Mouse (Mus musculus) forebrain, embryonic 14.5 days (tissue): Measurements from ENCODE around the gene Hoxa10. TPM values are rescaled to one million over a fixed set of nuclear protein-coding genes. Genes with fewer than 3 reads are reported as not detected.

Experiments used
- ATAC-seq: fragments of 200-750 bp; cut with Nextera tagmentation; 2 replicates; pipeline ENCODE4 v1.8.0; 2017; ENCODE audit warnings: mild to moderate bottlenecking, moderate library complexity
- DNase-seq: peaks from one replicate; pipeline ENCODE4 v3.0.0-alpha.2; 2015; ENCODE audit warnings: low spot score
- H3K27ac ChIP-seq: fragments of 300-500 bp; sonication (generic); 2 replicates; pipeline ENCODE4 v1.5.1; 2014; ENCODE audit warnings: low read depth, mild to moderate bottlenecking, control low read depth, low read length, moderate library complexity
- H3K27me3 ChIP-seq: fragments of 300-500 bp; sonication (generic); replicated peaks from 2 replicates; pipeline ENCODE4 v1.6.1; 2014; ENCODE audit warnings: low read length, control low read depth, mixed read lengths; ENCODE audit not compliant: control insufficient read depth, insufficient read depth
- H3K36me3 ChIP-seq: fragments of 300-500 bp; sonication (generic); 2 replicates; pipeline ENCODE4 v1.6.1; 2014; ENCODE audit warnings: low read length, control low read depth; ENCODE audit not compliant: control insufficient read depth, insufficient read depth
- H3K4me1 ChIP-seq: fragments of 300-500 bp; sonication (generic); 2 replicates; pipeline ENCODE4 v1.6.1; 2014; ENCODE audit warnings: antibody characterized with exemption, low read length, control low read depth; ENCODE audit not compliant: control insufficient read depth, insufficient read depth
- H3K4me2 ChIP-seq: fragments of 300-500 bp; sonication (generic); 2 replicates; pipeline ENCODE4 v1.6.1; 2014; ENCODE audit warnings: mild to moderate bottlenecking, control low read depth, low read length
- H3K4me3 ChIP-seq: fragments of 300-500 bp; sonication (generic); 2 replicates; pipeline ENCODE4 v1.5.1; 2014; ENCODE audit warnings: low read depth, low read length, control low read depth
- H3K9ac ChIP-seq: fragments of 300-500 bp; sonication (generic); 2 replicates; pipeline ENCODE4 v1.6.1; 2014; ENCODE audit warnings: mild to moderate bottlenecking, low read length, control low read depth, moderate library complexity
- H3K9me3 ChIP-seq: fragments of 300-500 bp; sonication (generic); replicated peaks from 2 replicates; pipeline ENCODE4 v1.6.1; 2016; ENCODE audit warnings: low read length, control low read depth, mixed read lengths; ENCODE audit not compliant: control insufficient read depth
- WGBS: fragments of 180-500 bp; shearing (Covaris S2); extraction: QIAGEN DNeasy Blood & Tissue Kit; methylation state at CpG from one replicate; pipeline ENCODE4 v1.1.7; 2014; 5-methylcytosine and 5-hydroxymethylcytosine counted together
- microRNA counts: library from miRNA; unstranded; fragments of <30 nt; microRNA quantifications from one replicate; lab custom pipeline; 2016
- microRNA-seq: library from miRNA; unstranded; fragments of <30 nt; microRNA quantifications from one replicate; pipeline ENCODE4, GENCODE M21; 2016
- polyA plus RNA-seq: library from polyadenylated mRNA; unstranded; fragments of >200 nt; fragmentation: Nextera tagmentation; extraction: Ambion mirVana; gene quantifications from 2 replicates; pipeline ENCODE4 v1.2.1, GENCODE M21; 2014

Gene Hoxa10
- polyA plus RNA-seq, 1 experiment from 2014 or later: not detected

DNA sequence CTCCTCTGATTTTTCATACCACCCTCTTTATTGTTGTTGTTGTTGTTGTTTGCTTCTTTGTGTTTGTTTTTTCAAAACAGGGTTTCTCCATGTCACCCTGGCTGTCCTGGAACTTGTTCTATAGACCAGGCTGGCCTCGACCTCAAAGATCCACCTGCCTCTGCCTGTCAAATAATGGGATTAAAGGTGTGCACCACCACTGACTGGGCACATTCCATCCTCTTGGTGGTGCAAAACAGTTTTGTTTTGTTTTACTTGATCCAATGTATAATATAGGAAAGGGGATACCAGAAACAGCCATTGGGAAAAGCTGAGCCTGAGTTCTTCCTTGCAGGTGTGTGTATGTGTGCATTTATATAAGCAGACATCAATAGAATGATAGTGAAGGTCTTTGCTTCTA is 54.2 kb downstream of the Hoxa10 start:
- Histone ChIP-seq H3K27me3 (peaks cover 99% of the 10 kb centered on the region), H3K4me2 (no peak overlapping the region), H3K4me1 (0 out of 2 replicates have a peak, but pooled peaks cover 3% of the 10 kb centered on the region), H3K9me3 (no peaks in the 10 kb centered on the region), H3K36me3 (no peaks in the 10 kb centered on the region), H3K27ac (no peak overlapping the region), H3K9ac (no peak overlapping the region), H3K4me3 (no peak overlapping the region)
- no peak for ATAC-seq
- WGBS: 7% methylated on average over 1 of the region's 1 CpGs
- no peak for DNase-seq

DNA sequence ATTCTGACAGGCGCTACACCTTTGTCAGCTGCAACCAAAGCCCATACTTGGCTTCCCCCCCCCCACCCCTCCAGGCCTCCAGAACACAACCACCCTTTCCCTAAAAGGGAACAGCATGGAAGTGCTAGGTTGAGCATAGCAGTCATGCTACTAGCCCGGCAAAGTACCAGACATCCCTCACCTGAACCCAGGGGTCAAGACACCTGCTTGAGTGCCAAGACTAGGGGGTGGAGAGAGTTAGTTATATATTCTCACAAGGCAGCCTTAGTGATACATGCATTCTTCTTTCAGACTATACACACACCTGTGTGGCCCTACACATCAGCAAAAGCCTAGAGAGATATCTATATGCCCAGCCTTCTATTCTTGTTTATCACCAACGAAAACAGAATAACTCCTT is 54.8 kb downstream of the Hoxa10 start:
- H3K4me3 ChIP-seq: no peak overlapping the region
- H3K4me1 ChIP-seq: no peaks in the 10 kb centered on the region
- WGBS: 9% methylated on average over 3 of the region's 3 CpGs
- no peaks in the 10 kb centered on the region for H3K9me3 ChIP-seq
- no peak overlapping the region for H3K4me2 ChIP-seq
- ATAC-seq: no peak
- DNase-seq: no peak
- no peak overlapping the region for H3K9ac ChIP-seq
- no peak overlapping the region for H3K27ac ChIP-seq
- H3K36me3 ChIP-seq: no peaks in the 10 kb centered on the region
- H3K27me3 ChIP-seq: peaks cover 99% of the 10 kb centered on the region

DNA sequence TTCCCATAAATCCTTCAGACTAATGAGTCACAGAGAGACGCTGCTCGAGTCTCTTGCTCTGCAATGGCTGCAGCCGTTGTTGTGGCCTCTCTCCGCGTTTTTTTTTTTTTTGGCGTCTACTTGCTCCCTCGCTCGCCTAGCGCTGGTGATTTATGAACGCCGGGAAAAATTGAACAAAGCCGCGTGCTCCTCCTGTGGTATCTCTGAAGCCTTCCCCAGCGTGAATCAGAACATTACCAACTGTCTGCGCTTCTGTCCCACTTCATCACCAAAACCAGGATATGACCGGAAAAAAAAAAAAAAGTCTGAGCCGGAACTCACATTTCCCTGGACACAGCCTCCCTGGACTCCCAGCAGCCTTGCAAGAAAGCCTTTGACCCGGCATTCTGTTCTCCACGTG is 55.4 kb downstream of the Hoxa10 start:
- Histone ChIP-seq H3K4me2 (no peak overlapping the region), H3K4me3 (no peak overlapping the region), H3K4me1 (no peaks in the 10 kb centered on the region), H3K9me3 (no peaks in the 10 kb centered on the region), H3K27me3 (peaks cover 99% of the 10 kb centered on the region), H3K27ac (no peak overlapping the region), H3K9ac (no peak overlapping the region), H3K36me3 (no peaks in the 10 kb centered on the region)
- no peak for DNase-seq
- 1% methylated on average over 19 of the region's 19 CpGs for WGBS
- ATAC-seq: no peak

DNA sequence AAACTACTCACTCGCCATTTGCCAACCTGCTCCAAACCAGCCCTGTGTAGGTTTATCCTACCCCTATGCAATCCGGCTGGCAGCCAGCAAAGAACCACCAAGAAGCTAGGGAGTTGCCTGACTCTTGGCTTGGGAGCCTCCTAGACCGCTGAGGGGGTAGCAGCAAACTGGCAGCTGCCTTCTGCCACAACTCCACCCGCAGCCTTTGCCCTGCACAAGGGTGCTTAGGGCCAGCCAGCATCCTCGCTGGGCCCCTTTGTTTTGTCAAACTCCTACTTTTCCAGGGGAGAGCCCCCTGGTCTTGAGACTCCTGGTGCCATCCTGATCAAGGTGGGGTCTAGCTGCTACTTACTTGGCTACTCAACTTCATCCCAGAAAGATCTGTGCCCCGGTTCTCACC is 56.0 kb downstream of the Hoxa10 start:
- DNase-seq: no peak
- H3K4me2 ChIP-seq: no peak overlapping the region
- H3K4me1 ChIP-seq: no peaks in the 10 kb centered on the region
- ATAC-seq: no peak
- no peaks in the 10 kb centered on the region for H3K9me3 ChIP-seq
- H3K9ac ChIP-seq: no peak overlapping the region
- WGBS: under 1% methylated on average over 6 of the region's 6 CpGs
- no peak overlapping the region for H3K4me3 ChIP-seq
- no peaks in the 10 kb centered on the region for H3K36me3 ChIP-seq
- H3K27ac ChIP-seq: no peak overlapping the region
- H3K27me3 ChIP-seq: peaks cover 99% of the 10 kb centered on the region

DNA sequence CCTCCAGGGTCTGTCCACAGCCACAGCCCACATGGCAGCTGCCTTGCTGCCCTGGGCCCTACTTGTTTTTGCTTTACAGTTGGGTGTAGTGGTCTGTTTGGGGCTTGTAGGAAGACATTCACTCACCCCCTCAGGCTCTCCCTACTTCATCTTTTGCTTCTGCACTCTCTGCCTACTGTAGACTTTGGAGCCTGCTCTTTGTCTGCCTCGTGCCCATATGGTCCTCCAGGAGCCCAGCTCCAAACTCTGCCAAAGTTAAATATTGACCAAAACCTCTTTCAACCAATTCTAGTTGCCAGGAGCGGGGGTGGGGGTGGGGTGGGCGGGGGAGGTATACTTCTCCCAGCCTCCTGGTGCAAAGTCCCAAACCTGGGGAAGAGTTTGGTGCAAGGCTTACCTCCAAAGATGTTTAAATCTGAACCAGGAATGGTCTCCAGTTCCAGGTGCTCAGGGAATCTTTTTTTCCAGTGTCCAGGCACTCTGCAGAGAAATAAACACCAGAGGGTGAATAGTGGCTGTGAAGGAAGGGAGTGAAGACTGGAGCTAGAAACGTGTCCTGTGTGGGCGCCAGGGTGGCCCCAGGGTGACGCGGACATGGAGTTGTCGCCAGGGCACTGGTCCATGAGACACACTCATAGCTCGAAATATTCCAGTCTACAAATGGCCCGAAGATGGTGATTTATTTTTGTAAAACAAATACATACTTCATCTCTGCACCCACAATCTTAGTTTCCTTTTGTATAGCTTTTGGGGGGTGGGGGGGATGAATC is 57.2 kb downstream of the Hoxa10 start:
- Histone ChIP-seq H3K9me3 (no peaks in the 10 kb centered on the region), H3K27ac (no peak overlapping the region), H3K36me3 (no peaks in the 10 kb centered on the region), H3K4me3 (no peak overlapping the region), H3K27me3 (peaks cover 100% of the 10 kb centered on the region), H3K9ac (no peak overlapping the region), H3K4me1 (no peaks in the 10 kb centered on the region), H3K4me2 (no peak overlapping the region)
- no peak for ATAC-seq
- WGBS: 4% methylated on average over 10 of the region's 10 CpGs
- no peak for DNase-seq

DNA sequence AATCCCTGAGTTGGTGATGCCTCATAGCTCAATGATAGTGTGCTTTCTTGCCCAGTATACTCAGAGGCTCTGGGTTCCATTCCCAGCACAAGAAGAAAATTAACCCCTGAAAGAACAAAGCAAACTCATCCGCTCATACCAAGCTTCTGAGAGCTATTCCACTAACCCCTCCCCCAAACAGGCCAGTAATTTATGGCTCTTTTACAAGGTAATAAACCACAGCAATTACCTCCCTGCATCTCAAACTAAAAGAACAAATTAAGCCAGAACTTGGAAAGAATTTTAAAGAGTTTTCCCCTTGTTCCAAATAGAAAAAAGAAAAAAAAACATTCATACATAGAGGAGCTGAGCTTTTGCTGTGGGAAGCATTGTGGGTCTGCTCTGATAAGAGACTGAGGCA is 57.9 kb downstream of the Hoxa10 start:
- Histone ChIP-seq H3K4me2 (no peak overlapping the region), H3K4me3 (no peak overlapping the region), H3K27me3 (peaks cover 100% of the 10 kb centered on the region), H3K9ac (no peak overlapping the region), H3K9me3 (no peaks in the 10 kb centered on the region), H3K36me3 (no peaks in the 10 kb centered on the region), H3K4me1 (no peaks in the 10 kb centered on the region), H3K27ac (no peak overlapping the region)
- ATAC-seq (no peak), DNase-seq (no peak)
- WGBS: 5% methylated on average over 1 of the region's 1 CpGs

DNA sequence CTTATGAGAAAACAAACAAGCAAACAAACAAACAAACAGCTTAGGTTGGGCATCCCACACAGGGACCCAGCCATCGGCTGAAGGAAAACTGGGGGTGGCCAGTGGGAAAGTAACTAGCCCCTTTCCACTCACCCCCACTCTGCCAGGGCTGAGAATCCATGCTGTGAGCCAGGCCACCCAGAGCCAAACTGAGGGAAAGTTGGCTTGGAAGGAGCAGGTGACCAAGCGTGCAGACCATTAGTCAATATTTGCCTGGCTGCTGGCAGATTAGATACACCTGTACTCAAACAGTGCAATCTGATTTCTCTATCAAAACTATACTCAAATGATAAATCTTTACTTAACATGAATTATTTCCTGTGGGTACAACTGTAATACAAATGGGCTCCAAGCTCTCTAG is 58.6 kb downstream of the Hoxa10 start:
- Histone ChIP-seq H3K4me2 (no peak overlapping the region), H3K4me1 (no peaks in the 10 kb centered on the region)
- DNase-seq: no peak

More for the DNA sequence above, 58.6 kb downstream of the Hoxa10 start:
- ATAC-seq: no peak
- Histone ChIP-seq H3K27ac (no peak overlapping the region), H3K27me3 (peaks cover 100% of the 10 kb centered on the region), H3K9me3 (no peaks in the 10 kb centered on the region), H3K4me3 (no peak overlapping the region), H3K36me3 (no peaks in the 10 kb centered on the region), H3K9ac (no peak overlapping the region)
- WGBS: 7% methylated on average over 2 of the region's 2 CpGs

MicroRNAs within 50 kb of the gene (microRNA counts, 519-probe panel; counts per million panel counts)
- microRNA mmu-miR-196b (lab: Ali Mortazavi, UCI): not detected

Small RNA genes lying within 50 kb of the gene (microRNA-seq; reads per million reads assigned to microRNA genes)
- gene Mir196b: 32.3 reads per million, percentile 43 among the genes with 10 or more reads in this experiment

Other genes with a start within 250 kb of the Hoxa10 start
- gene Skap2, start 228.3 kb downstream of the Hoxa10 start, polyA plus RNA-seq: 5.7 and 7.3 TPM in 2 replicates
- not detected in 2 replicates for gene Hoxa1, start 82.5 kb downstream of the Hoxa10 start, polyA plus RNA-seq
- not detected in 2 replicates for gene Hoxa2, start 76.0 kb downstream of the Hoxa10 start, polyA plus RNA-seq
- not detected in 2 replicates for gene 5730596B20Rik, start 63.4 kb downstream of the Hoxa10 start, polyA plus RNA-seq
- not detected in 2 replicates for gene Hoxa4, start 49.1 kb downstream of the Hoxa10 start, polyA plus RNA-seq
- 0.26 TPM in 1 of 2 replicates, not detected in the other for gene Hoxa5, start 36.3 kb downstream of the Hoxa10 start, polyA plus RNA-seq
- gene Hoxa6, start 32.1 kb downstream of the Hoxa10 start, polyA plus RNA-seq: not detected in 2 replicates
- gene Hoxa3, start 27.5 kb downstream of the Hoxa10 start, polyA plus RNA-seq: not detected in 2 replicates
- gene Gm28308, start 27.5 kb downstream of the Hoxa10 start, polyA plus RNA-seq: not detected in 2 replicates
- not detected in 2 replicates for gene Hoxa7, start 19.0 kb downstream of the Hoxa10 start, polyA plus RNA-seq
- gene Hoxa9, start 9.8 kb downstream of the Hoxa10 start, polyA plus RNA-seq: not detected in 2 replicates
- gene Hoxa11, start 5.0 kb upstream of the Hoxa10 start, polyA plus RNA-seq: not detected in 2 replicates
- gene Hoxa13, start 20.0 kb upstream of the Hoxa10 start, polyA plus RNA-seq: not detected in 2 replicates
- not detected in 2 replicates for gene Evx1, start 72.6 kb upstream of the Hoxa10 start, polyA plus RNA-seq